Mouse (Mus musculus): ENCODE measurements around the gene Minpp1.

DNA sequence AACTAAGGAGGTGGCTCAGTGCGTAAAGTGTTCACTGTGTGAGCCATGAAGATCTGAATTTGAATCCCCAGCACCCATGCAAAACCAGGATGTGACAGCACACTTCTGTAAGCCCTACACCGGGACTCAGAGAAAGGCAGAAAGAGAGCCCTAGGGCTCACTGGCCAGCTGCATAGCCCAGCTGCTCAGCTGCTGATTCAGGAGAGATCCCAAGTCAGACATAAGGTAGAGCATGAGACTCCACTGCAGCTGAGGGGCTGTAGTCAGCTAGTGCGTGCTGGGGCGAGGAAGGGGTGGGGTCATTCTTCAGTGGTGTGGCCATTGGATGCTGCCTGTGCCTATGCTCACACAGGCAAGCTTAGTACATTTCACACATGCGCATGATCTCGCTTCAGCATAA, 21.5 kb downstream of the Minpp1 start:
- TF ChIP-seq CTCF (IDR thresholded peaks at IDR 0.05; ENCODE audit: low read depth, low read length), result no peak
- TF ChIP-seq GATA2 (IDR thresholded peaks at IDR 0.05; ENCODE audit: borderline replicate concordance, low read depth, low read length), result no peak
- TF ChIP-seq GATA1 (IDR thresholded peaks at IDR 0.05; ENCODE audit: borderline replicate concordance, low read length), result no peak

Data from G1E (cell line).